Mouse (Mus musculus) lung, postnatal 25 days (tissue): Measurements from ENCODE around the gene Reg2.
"Not testable (repeated sequence)": the region's sequence is repeated elsewhere in the genome, so short reads cannot be mapped to it uniquely, and the experiment has no call there.

ENCODE experiments used
- DNase-seq: peaks from one replicate; pipeline ENCODE4 v3.0.0; 2022; ENCODE audit warnings: low spot score

The Reg2 gene

DNA sequence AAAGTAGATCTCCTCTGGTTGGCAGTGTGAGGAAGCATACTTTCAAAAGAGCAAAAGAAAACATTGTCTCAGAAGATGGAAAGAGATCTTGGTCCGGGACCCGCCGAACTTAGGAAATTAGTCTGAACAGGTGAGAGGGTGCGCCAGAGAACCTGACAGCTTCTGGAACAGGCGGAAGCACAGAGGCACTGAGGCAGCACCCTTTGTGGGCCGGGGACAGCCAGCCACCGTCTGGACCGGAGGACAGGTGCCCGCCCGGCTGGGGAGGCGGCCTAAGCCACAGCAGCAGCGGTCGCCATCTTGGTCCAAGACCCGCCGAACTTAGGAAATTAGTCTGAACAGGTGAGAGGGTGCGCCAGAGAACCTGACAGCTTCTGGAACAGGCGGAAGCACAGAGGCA is at the start of gene Reg2:
Gene Reg2, plus strand, starts transcription at position 301 of the 400 bp plus-strand sequence.
- not testable (repeated sequence) for DNase-seq

DNA sequence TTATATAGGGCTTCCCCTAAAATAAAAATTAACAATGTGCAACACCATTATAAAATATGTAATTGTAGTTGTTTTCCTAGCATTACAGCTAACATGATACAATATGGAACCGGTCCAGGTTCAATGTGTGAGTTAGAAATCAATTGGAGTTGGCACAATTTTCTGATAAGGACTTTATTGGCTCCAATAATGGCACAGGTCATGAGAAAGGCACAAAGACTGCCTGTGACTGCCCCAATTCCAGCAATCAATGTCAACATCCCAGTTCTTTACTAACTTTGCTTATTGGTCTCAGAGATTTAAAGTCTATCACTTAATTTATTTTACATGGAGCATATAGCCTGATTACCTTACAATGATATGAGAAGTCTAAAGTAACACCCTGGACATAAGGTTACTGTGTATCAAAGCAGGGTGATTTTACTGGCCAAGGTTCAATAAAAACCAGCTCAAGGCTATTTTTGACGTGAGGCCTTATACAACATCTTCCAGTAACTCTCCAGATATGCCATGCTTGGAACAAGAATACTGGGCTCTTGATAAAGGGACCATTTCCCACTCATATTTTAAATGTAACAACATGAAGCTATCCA is 33.4 kb upstream of the Reg2 start:
- DNase-seq: no peak

DNA sequence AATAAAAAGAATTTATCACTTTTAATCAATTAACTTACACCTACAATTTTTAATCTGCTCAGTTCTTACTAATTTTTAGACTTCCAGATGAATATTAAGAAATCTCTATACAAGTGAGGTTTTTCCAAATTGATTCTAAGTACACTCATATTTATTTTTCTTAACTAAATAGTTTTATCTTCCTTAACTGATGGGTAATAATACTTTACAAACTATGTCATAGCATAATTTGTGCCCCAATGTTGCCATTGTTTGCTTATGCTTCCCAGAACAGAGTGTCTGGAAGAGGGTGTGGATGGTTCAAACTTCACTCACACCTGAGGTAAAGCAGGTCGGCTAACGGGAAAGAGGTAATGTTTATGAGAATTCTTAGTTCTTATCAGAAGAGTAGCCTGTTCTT is 25.1 kb upstream of the Reg2 start, which contains the start of gene Reg3b:
Gene Reg3b, plus strand, starts transcription at position 301 of the 400 bp plus-strand sequence.
- DNase-seq: no peak

DNA sequence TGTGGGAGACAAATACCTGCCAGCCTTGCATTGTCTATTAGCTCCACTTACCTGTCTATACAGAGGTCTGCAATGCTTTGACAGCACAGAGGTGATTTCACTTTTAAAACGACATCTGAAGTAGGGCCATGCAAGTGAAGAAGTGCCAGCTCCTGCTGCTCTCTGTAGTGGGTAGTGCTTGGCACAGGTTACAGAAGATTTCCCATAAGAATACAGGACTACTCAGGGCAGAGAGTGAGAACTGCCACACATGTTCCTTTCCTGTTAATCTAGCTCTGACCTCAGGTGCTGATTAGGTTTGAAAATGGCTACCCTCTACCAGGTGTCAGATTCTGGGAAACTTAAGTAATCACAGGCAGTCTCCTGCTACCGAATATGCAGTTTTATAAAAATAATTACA is 16.7 kb upstream of the Reg2 start, which contains the start of gene Reg3d:
Gene Reg3d, minus strand, starts transcription at position 101 of the 400 bp plus-strand sequence.
- DNase-seq: no peak

DNA sequence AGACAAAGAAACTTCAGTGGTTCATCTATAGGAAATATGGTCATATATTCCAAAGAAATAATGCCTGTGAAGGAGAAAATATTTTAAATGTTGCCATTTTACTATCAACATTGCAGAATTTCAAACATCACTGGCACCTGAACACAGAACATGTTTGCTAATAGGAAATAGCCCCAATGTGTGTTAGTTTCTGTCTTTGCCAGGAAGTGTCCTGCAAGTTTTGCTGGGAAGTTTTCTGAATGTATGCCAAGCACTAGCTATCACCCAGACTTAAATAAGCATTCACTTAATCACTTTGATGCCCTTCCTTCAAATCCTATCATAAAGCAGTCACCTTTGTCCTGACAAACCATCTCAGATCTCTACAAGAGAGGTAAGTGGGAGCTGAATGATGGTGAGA is 15.0 kb upstream of the Reg2 start, which contains the start of gene Reg3a:
Gene Reg3a, plus strand, starts transcription at position 301 of the 400 bp plus-strand sequence.
- DNase-seq: no peak

DNA sequence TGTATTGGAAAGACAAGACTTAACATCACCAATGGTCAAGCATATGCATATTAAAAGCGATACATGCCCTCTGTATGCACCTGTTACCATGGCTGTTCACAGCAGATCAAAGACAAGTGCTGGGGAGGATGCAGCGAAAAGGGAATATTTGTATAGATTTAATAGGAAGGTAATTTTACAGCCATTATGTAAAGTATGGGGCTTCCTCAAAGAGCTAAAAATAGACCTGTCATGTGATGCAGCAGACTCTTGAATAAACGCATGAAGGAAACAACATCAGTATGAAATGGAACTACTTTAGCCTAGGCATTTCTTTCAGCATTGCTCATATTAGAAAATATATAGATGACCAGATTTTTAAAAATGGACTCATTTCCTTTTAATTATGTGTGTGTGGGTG is 9.8 kb upstream of the Reg2 start:
- no peak for DNase-seq

DNA sequence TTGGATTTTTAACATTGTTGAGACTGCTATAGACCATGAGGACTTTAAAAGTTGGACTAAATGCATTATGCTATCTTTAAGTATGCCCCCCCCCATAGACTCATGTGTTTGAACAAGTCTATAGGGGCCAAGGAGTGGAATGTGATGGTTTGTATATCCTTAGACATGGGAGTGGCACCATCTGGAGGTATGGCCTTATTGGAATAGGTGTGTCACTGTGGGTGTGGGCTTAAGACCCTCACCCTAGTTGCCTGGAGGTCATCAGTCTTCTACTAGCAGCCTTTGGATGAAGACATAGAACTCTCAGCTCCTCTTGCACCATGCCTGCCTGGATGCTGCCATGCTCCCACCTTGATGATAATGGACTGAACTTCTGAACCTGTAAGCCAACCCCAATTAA is 27.0 kb downstream of the Reg2 start, which contains the start of gene Reg1:
Gene Reg1, plus strand, starts transcription at position 301 of the 400 bp plus-strand sequence.
- DNase-seq: not testable (repeated sequence)

DNA sequence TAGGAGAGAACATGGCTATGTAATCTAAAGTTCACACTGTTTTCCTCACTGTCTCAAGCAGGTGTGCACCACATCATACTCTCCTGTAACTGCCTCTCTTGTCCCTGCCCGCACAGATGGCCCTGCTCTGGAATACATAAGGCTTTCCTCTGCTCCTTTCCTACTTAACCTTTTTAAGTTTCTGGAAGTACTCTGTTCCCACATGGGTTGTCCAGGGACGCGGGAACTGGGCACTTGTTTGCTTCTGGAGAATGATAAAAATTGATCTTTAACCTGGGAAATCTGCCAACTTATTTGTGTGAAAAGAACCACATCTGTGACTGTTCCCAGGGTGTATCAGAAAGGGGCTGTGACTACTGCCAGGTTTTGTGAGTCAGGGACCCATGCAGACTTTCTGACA is 30.1 kb downstream of the Reg2 start:
- no peak for DNase-seq

DNA sequence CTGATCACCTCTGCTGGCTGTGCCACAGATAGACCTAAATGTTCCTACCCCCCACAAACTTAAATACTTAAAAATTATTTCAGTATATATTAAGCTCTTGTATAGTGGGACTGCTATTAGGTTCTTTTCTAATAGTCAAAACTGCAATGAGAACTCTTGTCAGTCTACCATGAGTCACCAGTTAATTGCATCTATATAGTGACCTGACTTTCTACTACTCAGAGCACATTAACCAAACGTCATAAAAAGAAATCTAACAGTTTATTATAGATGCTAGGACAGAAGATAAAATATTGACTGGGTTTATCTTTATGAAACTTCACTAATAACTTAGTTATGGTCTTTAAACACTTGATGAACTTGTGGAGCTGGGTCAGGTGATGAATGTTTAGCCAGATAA is 51.8 kb downstream of the Reg2 start:
- DNase-seq: no peak

DNA sequence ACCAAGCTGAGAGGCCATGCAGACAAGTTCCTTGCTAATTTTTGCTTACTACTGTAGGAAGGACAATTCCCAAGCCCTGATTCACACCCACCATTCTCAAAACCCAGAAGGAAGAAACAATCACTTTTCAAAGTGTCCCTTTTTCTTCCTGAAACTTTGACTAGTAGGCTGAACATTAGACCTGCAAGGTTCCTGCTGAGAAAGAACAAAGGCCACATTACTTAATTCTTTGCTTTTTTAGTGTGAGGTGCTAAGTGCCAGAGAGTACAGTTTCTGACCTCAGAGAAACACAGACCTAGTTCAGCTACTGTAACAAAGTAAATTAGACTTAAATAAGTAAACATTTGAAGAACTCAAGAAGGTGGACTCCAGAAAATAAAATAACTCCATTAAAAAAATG is 53.0 kb downstream of the Reg2 start:
- no peak for DNase-seq

DNA sequence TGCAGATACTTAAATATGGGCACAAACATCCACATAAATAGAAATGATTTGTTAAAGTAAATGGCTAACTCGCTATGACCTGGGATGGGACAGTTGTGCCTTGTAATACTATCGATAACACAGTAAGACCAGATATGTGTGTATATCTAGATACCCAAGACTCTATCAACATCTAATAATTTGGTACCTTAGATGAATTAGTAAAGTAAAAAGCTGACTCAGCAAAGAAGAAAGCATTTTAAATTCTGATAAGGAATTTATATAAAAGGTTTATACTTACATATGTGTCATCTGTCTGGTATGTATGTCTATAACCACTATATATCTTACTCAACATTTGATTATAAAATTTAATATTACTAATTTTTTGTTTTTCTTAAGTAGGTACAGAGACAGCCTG is 57.4 kb downstream of the Reg2 start:
- DNase-seq: no peak
